Mouse (Mus musculus): Measurements from ENCODE around the gene Ucp2. TPM values are rescaled to one million over a fixed set of nuclear protein-coding genes. Genes with fewer than 3 reads are reported as not detected.

Ucp2 gene
- polyA plus RNA-seq, 1 experiment from 2014 or later, result 814 TPM

DNA sequence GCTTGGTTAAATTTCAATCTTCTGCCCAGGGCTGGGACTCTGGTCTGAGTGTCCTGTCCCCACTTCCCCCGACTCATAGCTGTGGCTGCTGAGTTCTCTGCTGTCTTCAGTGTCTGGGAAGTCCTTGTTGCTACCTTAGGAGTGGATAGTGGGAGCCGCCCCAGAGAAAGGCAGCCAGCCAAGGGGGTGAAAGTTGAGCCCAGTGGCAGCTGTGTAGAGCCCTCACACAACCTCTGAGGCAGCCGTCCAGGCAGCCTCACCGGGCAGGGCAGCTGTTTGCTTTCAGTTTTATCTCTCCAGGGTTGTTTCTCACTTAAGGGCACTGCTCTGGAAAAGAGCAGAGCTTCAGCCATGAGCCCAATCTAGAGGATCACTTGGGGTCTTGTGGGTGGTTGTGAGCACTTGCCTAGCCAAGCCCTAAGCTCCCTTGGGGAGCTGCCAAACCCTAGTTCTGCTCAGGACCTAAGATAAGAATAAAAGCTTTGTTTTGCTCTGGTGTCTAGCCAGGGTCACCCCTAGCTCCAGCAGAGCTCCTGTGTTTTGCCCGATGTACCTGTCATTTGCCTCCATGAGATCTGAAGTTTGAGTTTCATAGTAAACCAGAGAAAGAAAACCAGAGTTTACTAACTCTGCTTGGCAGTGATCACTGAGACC, 27.4 kb upstream of the Ucp2 start:
- Histone ChIP-seq H3K4me3 (peak overlapping the region; percentile 67), H3K4me2 (peak overlapping the region; percentile 84), H3K27ac (peak overlapping the region; percentile 100), H3K9me3 (replicated peaks) (no peaks in the 10 kb centered on the region), H3K4me1 (peaks cover 96% of the 10 kb centered on the region), H3K9ac (peak overlapping the region; percentile 90), H3K27me3 (replicated peaks) (no peaks in the 10 kb centered on the region), H3K36me3 (peaks cover 65% of the 10 kb centered on the region)
- WGBS (ENCODE audit: insufficient replicate concordance), result 26% methylated on average over 5 of the region's 5 CpGs
- no peak for ATAC-seq

DNA sequence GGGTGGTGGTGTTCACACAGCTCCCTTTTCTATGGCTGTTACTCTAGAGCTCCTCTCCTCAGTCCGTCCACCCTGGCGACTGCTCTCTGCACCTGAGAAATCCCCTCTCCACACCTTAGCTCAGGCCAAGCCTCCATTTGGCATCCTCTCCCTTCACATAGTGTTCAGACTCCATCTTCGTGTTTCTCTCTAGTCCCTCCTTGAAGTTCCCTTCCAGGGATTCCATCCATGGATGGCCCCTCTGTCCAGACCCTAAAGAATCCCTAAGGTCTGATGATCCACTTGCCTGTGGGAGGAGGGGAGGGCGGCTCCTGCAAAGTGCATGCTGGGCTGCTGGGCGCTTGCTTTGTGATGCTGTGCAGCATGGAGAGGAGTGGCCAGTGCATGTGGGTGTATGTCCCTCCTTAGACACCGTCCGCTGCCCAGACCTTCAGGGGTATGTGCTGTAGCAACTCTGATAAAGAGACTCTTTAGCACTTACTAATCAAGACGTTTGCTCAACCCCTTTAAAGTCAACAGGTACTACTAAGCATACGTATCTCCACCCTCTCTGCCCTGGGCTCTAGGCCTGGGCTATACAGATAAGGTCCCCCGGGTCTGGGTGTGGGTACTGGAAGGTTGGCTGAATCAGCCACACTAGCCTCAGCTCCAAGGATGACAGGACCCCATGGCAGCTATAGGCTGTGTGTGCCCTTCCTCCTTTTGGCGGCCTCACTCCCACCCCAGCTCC, 26.2 kb upstream of the Ucp2 start:
- Histone ChIP-seq H3K4me3 (peak overlapping the region; percentile 67), H3K9ac (peak overlapping the region; percentile 90)
- 25% methylated on average over 11 of the region's 11 CpGs for WGBS (ENCODE audit: insufficient replicate concordance)

DNA sequence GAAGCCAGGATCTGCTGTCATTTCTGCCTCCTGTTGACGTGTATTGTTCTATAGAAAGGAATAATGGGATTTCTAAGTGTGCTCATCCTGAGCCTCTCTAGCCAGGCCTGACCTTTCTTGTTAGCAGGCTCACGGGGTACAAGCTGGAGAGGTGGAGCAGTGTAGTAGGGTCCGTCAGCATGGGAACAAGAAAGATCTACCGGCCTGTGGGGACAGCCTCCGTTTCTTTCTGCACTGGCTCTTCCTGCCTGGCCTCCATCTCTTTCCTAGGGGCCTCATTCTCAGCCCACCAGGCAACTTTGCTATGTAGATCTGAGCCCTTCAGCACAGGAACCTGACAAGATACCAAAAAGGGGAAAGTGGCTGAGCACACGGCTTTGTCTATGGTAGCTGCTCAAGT, 24.4 kb upstream of the Ucp2 start:
- Histone ChIP-seq H3K27me3 (replicated peaks) (no peaks in the 10 kb centered on the region), H3K9me3 (replicated peaks) (no peaks in the 10 kb centered on the region), H3K36me3 (peaks cover 42% of the 10 kb centered on the region), H3K4me2 (no peak overlapping the region; the same call in 1 of the 2 replicates), H3K4me1 (peaks cover 78% of the 10 kb centered on the region), H3K27ac (peak overlapping the region; percentile 100), H3K4me3 (no peak overlapping the region), H3K9ac (peak overlapping the region; percentile 69)
- WGBS (ENCODE audit: insufficient replicate concordance), result 77% methylated on average over 6 of the region's 6 CpGs
- ATAC-seq, result no peak

More for the DNA sequence above, 26.2 kb upstream of the Ucp2 start:
- peak overlapping the region; percentile 84 for H3K4me2 ChIP-seq
- H3K27ac ChIP-seq, result peak overlapping the region; percentile 100
- peaks cover 56% of the 10 kb centered on the region for H3K36me3 ChIP-seq
- H3K4me1 ChIP-seq, result peaks cover 90% of the 10 kb centered on the region
- no peaks in the 10 kb centered on the region for H3K27me3 ChIP-seq (replicated peaks)
- ATAC-seq, result peak; percentile 97
- no peaks in the 10 kb centered on the region for H3K9me3 ChIP-seq (replicated peaks)

DNA sequence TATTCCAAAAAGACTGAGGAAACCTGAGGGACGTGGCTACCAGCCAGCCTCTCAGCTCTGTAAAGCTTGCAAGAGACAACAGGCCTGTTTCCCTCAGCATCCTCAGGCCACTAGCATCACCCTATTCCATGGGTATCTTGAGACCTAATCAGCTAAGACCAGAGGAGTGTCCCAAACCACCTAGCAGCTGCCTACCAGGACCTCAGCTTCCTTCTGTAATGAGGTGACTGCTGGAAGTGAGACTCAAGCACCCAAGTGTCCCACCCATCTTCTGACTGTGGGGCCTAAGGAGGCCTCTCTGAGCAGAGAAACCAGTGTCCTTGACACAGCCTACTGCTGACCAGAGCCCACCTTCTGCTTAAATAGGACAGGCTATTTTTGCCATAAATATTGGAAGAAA, 23.6 kb upstream of the Ucp2 start:
- Histone ChIP-seq H3K27ac (peak overlapping the region; percentile 100), H3K36me3 (peaks cover 35% of the 10 kb centered on the region), H3K4me2 (peak overlapping the region; percentile 4; the same call in 1 of the 2 replicates), H3K9ac (peak overlapping the region; percentile 69), H3K4me1 (peaks cover 77% of the 10 kb centered on the region), H3K4me3 (no peak overlapping the region), H3K9me3 (replicated peaks) (no peaks in the 10 kb centered on the region), H3K27me3 (replicated peaks) (no peaks in the 10 kb centered on the region)
- no peak for ATAC-seq
- 91% methylated on average over 1 of the region's 1 CpGs for WGBS (ENCODE audit: insufficient replicate concordance)

DNA sequence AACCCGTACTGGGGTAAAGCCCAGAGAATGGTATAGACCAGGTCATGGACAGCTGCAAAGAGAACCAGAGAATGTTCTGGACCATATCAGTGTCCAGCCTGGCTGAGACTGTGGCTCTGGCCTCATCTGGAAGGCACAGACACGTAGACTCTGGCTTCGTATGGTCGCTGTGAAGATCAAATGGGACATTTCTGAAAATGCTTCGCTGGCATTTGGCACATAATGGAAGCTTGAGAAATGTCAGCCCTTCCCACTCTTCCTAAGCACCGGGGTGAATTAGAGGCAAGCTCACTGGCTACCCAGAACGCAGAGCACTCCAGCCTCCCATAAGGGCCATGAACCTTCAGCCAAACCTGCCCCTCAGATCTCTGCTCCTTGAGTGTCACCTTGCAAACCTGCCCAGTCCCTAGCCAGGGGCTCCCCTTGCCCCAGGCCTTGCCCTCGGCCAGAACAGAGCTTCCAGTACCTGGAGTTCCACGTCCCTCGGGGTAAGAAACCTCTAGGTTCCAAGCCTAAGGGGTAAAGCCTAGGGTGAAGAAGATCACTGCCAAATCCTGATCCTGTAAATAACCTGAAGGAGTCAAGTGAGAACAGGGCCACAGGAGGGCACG, 22.2 kb upstream of the Ucp2 start:
- 87% methylated on average over 11 of the region's 11 CpGs for WGBS (ENCODE audit: insufficient replicate concordance)
- no peak for ATAC-seq
- Histone ChIP-seq H3K27ac (peak overlapping the region; percentile 46), H3K4me1 (peaks cover 66% of the 10 kb centered on the region), H3K4me2 (no peak overlapping the region), H3K9me3 (replicated peaks) (no peaks in the 10 kb centered on the region), H3K36me3 (peaks cover 22% of the 10 kb centered on the region), H3K27me3 (replicated peaks) (no peaks in the 10 kb centered on the region), H3K4me3 (no peak overlapping the region), H3K9ac (no peak overlapping the region; the same call in 1 of the 2 replicates)

DNA sequence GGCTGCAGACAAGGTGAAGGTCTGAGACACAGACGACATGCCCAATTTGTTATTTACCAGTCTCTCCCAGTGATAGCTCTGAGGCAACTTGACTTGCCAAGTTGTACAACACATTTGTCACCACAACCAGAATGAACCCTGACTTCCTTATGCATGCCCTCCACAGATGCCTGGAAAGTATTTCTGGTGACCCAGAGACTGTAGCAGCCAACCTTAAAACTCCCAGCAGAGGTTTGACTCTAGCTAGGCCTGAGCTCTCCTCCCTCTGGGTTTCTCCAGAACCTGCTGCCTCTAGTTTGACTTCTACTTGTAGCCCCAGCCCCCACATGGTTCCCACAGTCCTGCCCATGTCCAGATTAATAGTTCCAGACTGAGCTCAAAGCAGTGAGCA, 21.7 kb upstream of the Ucp2 start:
- ATAC-seq, result no peak
- H3K9ac ChIP-seq, result no peak overlapping the region
- H3K4me1 ChIP-seq, result peaks cover 60% of the 10 kb centered on the region
- H3K27ac ChIP-seq, result peak overlapping the region; percentile 46
- peaks cover 22% of the 10 kb centered on the region for H3K36me3 ChIP-seq
- no peaks in the 10 kb centered on the region for H3K27me3 ChIP-seq (replicated peaks)
- 92% methylated on average over 1 of the region's 1 CpGs for WGBS (ENCODE audit: insufficient replicate concordance)
- H3K9me3 ChIP-seq (replicated peaks), result no peaks in the 10 kb centered on the region
- H3K4me2 ChIP-seq, result no peak overlapping the region
- H3K4me3 ChIP-seq, result no peak overlapping the region

DNA sequence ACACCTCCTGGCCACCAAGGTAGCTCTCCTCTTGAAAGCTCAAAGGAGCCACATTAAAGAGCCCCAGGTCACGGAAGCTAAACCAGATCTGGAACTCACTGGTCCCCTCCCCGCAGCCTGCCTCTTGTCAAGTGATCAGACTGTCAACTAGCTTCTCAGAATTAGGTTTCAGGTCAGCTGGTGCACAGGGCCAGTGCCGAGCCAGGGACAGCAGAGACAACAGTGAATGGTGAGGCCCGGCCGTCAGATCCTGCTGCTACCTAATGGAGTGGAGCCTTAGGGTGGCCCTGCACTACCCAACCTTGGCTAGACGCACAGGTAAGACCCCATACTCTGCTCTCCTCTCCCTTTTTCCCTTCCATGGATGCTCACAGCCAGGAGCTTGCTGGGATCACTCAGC, 20.4 kb upstream of the Ucp2 start, which contains the start of gene Ucp3:
Gene Ucp3, plus strand, starts transcription at position 214 of the 400 bp plus-strand sequence.
- WGBS (ENCODE audit: insufficient replicate concordance), result 76% methylated on average over 6 of the region's 6 CpGs
- Histone ChIP-seq H3K36me3 (peaks cover 22% of the 10 kb centered on the region), H3K4me3 (no peak within 1 kb of the TSS), H3K9ac (no peak within 1 kb of the TSS), H3K4me1 (peaks cover 49% of the 10 kb centered on the region), H3K27ac (peak within 1 kb of the TSS; percentile 46), H3K9me3 (replicated peaks) (no peaks in the 10 kb centered on the region), H3K27me3 (replicated peaks) (no peaks in the 10 kb centered on the region), H3K4me2 (no peak within 1 kb of the TSS)
- no peak for ATAC-seq

DNA sequence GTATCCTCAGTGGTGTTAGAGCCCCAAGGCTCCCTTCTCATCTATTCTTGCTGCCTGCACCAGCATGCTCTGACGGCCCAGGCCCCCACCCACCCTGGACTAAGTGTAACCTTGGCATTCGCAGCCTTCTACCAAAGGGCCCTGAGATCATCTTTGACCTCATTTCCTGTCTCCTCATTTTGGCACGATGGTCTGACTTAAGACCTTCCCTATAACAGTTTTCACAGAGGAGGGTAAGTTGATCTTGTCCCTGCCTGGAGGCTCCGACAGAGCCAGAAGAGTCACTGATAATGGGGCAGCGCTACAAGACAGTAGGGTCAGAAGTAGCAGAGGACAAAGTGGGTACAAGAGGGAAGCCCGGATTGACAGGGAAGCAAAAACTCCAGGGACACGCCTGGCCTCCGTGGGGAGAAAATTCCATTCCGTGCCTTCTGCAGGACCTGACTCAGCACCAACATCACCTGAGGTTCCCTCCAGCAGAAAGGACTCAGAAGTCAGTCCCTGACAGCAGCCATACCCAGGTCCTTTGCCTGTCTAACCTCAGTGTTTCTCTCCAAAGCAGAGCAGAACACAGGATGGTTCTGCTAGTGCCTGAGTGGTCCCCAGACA, 19.2 kb upstream of the Ucp2 start:
- ATAC-seq, result no peak
- no peaks in the 10 kb centered on the region for H3K9me3 ChIP-seq (replicated peaks)

DNA sequence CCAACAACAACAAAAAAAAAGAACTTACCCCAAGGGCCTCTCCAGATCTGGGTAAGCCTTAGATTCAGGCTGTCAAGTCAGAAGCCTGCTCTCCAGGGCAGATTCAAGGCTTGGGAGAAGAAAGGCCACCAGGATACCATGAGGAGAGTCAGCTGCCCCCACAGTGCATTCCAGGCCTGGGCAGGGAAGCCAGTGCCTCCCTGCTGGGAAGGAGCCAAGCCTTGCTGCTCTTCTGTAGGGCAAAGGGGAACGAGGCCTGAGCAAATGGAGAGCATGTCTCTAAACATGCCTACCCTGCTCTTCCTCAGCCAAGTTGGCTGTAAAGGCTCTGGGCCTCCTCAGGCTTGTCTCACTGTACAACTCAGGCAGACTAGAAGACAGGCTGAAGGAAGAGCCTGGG, 18.5 kb upstream of the Ucp2 start:
- no peak overlapping the region for H3K4me2 ChIP-seq
- WGBS (ENCODE audit: insufficient replicate concordance), result 73% methylated on average over 1 of the region's 1 CpGs
- no peaks in the 10 kb centered on the region for H3K9me3 ChIP-seq (replicated peaks)
- no peak overlapping the region for H3K4me3 ChIP-seq
- H3K36me3 ChIP-seq, result peaks cover 11% of the 10 kb centered on the region
- H3K4me1 ChIP-seq, result peaks cover 34% of the 10 kb centered on the region
- H3K27me3 ChIP-seq (replicated peaks), result 0 out of 2 replicates have a peak, but pooled peaks cover 7% of the 10 kb centered on the region
- H3K27ac ChIP-seq, result peak overlapping the region; percentile 22; the same call in 1 of the 2 replicates
- ATAC-seq, result no peak
- peak overlapping the region; percentile 8; the same call in 1 of the 2 replicates for H3K9ac ChIP-seq

More for the DNA sequence above, 19.2 kb upstream of the Ucp2 start:
- Histone ChIP-seq H3K4me1 (peaks cover 37% of the 10 kb centered on the region), H3K27me3 (replicated peaks) (0 out of 2 replicates have a peak, but pooled peaks cover under 1% of the 10 kb centered on the region), H3K9ac (no peak overlapping the region), H3K4me2 (no peak overlapping the region), H3K4me3 (no peak overlapping the region), H3K27ac (no peak overlapping the region), H3K36me3 (peaks cover 18% of the 10 kb centered on the region)
- WGBS (ENCODE audit: insufficient replicate concordance), result 69% methylated on average over 9 of the region's 9 CpGs

DNA sequence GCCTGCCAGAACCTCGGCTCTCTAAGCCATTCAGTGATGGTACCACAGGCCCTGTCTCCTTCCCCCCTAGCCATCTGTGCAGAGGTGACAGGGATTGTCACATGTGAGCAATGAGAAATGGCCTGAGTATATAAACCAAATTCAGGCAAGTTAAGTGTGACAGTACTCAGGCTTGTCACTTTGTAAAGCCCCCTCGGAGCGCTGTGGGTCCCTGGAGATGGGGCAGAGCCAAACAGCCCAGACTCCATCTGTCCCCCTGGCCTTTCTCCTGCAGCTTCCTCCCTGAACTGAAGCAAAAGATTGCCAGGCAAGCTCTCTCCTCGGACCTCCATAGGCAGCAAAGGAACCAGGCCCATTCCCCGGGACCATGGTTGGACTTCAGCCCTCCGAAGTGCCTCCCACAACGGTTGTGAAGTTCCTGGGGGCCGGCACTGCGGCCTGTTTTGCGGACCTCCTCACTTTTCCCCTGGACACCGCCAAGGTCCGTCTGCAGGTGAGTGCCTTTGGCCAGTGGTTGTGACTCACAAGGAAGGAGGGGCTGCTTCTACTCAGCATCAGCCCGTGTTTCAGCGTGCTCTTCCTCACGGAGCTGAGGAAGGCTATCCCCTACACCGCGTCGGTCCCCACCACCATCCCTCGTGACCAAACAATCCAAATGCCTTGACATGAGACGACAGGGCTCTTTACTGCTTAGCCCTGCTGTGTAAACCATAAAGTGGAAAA, 13.9 kb upstream of the Ucp2 start:
- Histone ChIP-seq H3K36me3 (no peaks in the 10 kb centered on the region), H3K9me3 (replicated peaks) (no peaks in the 10 kb centered on the region), H3K27ac (no peak overlapping the region), H3K4me3 (no peak overlapping the region), H3K4me2 (no peak overlapping the region), H3K9ac (no peak overlapping the region), H3K27me3 (replicated peaks) (peaks cover 7% of the 10 kb centered on the region; the same call in 1 of the 2 replicates), H3K4me1 (peaks cover 31% of the 10 kb centered on the region)
- 76% methylated on average over 20 of the region's 20 CpGs for WGBS (ENCODE audit: insufficient replicate concordance)
- no peak for ATAC-seq

DNA sequence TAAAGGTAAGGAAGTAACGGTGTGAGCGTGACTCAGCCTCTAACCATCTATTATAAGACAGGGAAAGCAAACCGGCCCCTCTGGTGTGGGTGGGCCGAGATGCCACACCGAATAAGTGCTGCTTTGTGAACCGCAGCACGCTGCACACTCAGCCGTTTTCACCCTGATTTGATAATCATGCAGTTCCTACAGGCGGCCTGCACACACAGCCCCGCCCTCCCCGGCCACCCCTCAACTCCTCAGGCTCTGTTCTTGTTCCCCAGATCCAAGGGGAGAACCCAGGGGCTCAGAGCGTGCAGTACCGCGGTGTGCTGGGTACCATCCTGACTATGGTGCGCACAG, 13.3 kb upstream of the Ucp2 start:
- no peaks in the 10 kb centered on the region for H3K9me3 ChIP-seq (replicated peaks)
- ATAC-seq, result 0 out of 2 replicates have a peak, but pooled peaks have one; percentile 39
- H3K27me3 ChIP-seq (replicated peaks), result peaks cover 7% of the 10 kb centered on the region; the same call in 1 of the 2 replicates
- no peak overlapping the region for H3K4me3 ChIP-seq
- H3K4me2 ChIP-seq, result no peak overlapping the region
- no peak overlapping the region for H3K9ac ChIP-seq
- no peaks in the 10 kb centered on the region for H3K36me3 ChIP-seq
- H3K4me1 ChIP-seq, result peaks cover 32% of the 10 kb centered on the region
- 46% methylated on average over 15 of the region's 15 CpGs for WGBS (ENCODE audit: insufficient replicate concordance)
- H3K27ac ChIP-seq, result no peak overlapping the region

Data from liver, embryonic 12.5 days (tissue).